Mouse (Mus musculus) layer of hippocampus, adult 2 months (tissue): Measurements from ENCODE around the gene Tmem189. TPM values are rescaled to one million over a fixed set of nuclear protein-coding genes. Genes with fewer than 3 reads are reported as not detected.

ENCODE experiments used
- DNase-seq, 2 experiments: peaks; one replicate each; pipeline ENCODE4 v3.0.0; 2022; ENCODE audit warnings: low spot score in 2 of 2
- H3K27ac ChIP-seq: fragments of 200-600 bp; 2 replicates; pipeline ENCODE4 v1.8.1; 2022
- H3K4me3 ChIP-seq: fragments of 200-600 bp; 2 replicates; pipeline ENCODE4 v1.8.1; 2022; ENCODE audit warnings: mild to moderate bottlenecking
- CTCF ChIP-seq: fragments of 200-600 bp; conservative IDR thresholded peaks from 2 replicates; pipeline ENCODE4 v1.8.1; 2022; ENCODE audit warnings: antibody characterized with exemption, mild to moderate bottlenecking, moderate library complexity
- total RNA-seq, 2 experiments: library from RNA; stranded (reverse); gene quantifications; 2 replicates each; pipeline ENCODE4 v1.2.3; 2021

Gene Tmem189
- total RNA-seq, 2 experiments from 2014 or later: 43.6 to 46.9 TPM

GRCm38 (mm10) chr2:167611287-167611686, 78.3 kb downstream of the Tmem189 start:
- TF ChIP-seq CTCF: peak; percentile 54

GRCm38 (mm10) chr2:167606745-167607123, 82.9 kb downstream of the Tmem189 start:
- no peak for DNase-seq
- no peak for TF ChIP-seq CTCF
- H3K4me3 ChIP-seq: no peak overlapping the region
- H3K27ac ChIP-seq: no peak overlapping the region

More at GRCm38 (mm10) chr2:167611287-167611686, 78.3 kb downstream of the Tmem189 start:
- no peak overlapping the region for H3K4me3 ChIP-seq
- DNase-seq: no peak
- H3K27ac ChIP-seq: no peak overlapping the region

DNA sequence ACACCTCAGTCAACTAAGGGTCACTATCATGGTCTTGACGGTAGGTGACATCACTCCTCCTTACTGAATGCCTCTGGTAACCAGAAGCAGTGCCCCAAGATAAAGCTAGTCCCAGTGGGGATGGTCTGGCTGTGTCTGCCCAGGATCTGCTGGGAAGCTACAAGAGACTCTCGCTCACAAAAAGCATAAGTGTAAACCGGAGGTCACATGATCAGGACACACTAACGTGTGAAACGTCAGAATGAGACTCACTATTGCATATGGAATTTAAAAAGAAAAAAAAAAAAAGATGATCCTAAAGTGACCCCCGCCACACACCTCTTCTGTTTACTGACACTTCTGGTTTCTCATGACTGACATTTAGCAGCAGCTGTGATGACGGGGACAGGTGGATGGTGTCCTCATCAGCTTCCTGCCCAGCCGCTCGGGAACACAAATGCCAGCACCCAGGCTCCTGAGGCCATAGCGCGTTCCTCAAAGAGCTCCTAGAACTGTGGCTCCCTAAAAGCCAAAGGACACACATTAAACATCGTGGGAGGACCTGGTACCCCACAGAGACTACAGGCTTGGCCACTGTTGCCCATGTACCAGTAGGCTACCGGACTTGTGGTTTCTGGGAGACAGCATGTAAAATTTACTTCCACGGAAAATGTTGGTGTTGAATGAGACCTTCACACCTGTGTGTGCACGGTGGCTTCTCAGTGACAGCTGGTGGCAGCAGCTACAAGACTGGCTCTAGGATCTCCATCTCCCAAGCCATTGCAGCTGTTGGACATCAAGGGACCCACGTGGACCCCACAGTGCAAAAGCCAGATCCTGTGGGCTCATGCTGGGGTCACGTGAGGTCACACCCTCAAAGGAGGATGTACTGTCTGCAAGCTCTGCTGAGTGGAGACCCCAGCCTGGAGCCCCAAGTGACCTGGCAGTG, 83.5 kb downstream of the Tmem189 start:
- H3K27ac ChIP-seq: no peak overlapping the region
- no peak for TF ChIP-seq CTCF
- DNase-seq: no peak
- no peak overlapping the region for H3K4me3 ChIP-seq

GRCm38 (mm10) chr2:167605178-167605794, 84.3 kb downstream of the Tmem189 start:
- TF ChIP-seq CTCF: peak; percentile 93
- DNase-seq: peak; percentile 81 to 90
- Histone ChIP-seq H3K4me3 (no peak overlapping the region), H3K27ac (no peak overlapping the region)

DNA sequence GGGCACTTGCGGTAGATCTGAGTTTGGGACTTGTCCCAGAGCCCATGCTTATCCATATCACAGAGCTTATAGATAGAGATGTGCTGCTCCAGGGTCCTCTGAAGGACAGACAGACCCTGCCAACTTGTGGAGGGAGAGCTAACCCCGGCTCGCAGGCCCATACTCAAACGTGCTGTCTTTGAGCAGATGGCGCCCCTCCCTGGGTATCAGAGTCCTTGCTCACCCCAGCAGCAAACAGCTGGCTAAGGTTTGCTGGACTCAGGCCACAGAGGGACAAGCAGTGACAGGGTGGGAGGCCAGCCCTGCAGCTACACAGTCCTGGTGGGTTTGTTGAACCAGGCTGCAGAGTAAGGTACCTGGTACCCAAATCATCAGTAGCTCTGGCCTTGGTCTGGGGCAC, 86.6 kb downstream of the Tmem189 start:
- DNase-seq: no peak
- Histone ChIP-seq H3K27ac (no peak overlapping the region), H3K4me3 (no peak overlapping the region)
- peak; percentile 32 for TF ChIP-seq CTCF

GRCm38 (mm10) chr2:167602364-167602763, 87.3 kb downstream of the Tmem189 start:
- H3K4me3 ChIP-seq: no peak overlapping the region
- no peak for TF ChIP-seq CTCF
- no peak overlapping the region for H3K27ac ChIP-seq
- DNase-seq: no peak

GRCm38 (mm10) chr2:167600481-167600995, 89.1 kb downstream of the Tmem189 start:
- TF ChIP-seq CTCF: no peak

GRCm38 (mm10) chr2:167599917-167600316, 89.7 kb downstream of the Tmem189 start:
- Histone ChIP-seq H3K4me3 (no peak overlapping the region), H3K27ac (no peak overlapping the region)
- no peak for TF ChIP-seq CTCF
- no peak for DNase-seq

More at GRCm38 (mm10) chr2:167600481-167600995, 89.1 kb downstream of the Tmem189 start:
- H3K27ac ChIP-seq: no peak overlapping the region
- no peak for DNase-seq
- no peak overlapping the region for H3K4me3 ChIP-seq

- DNase-seq: no peak
- TF ChIP-seq CTCF: no peak
- no peak overlapping the region for H3K4me3 ChIP-seq
These were observed 90.4 kb downstream of the Tmem189 start for GRCm38 (mm10) chr2:167599195-167599594.

GRCm38 (mm10) chr2:167597492-167598186, 92.0 kb downstream of the Tmem189 start:
- no peak overlapping the region for H3K27ac ChIP-seq
- no peak overlapping the region for H3K4me3 ChIP-seq
- no peak for TF ChIP-seq CTCF
- no peak for DNase-seq

More at GRCm38 (mm10) chr2:167599195-167599594, 90.4 kb downstream of the Tmem189 start:
- H3K27ac ChIP-seq: no peak overlapping the region

DNA sequence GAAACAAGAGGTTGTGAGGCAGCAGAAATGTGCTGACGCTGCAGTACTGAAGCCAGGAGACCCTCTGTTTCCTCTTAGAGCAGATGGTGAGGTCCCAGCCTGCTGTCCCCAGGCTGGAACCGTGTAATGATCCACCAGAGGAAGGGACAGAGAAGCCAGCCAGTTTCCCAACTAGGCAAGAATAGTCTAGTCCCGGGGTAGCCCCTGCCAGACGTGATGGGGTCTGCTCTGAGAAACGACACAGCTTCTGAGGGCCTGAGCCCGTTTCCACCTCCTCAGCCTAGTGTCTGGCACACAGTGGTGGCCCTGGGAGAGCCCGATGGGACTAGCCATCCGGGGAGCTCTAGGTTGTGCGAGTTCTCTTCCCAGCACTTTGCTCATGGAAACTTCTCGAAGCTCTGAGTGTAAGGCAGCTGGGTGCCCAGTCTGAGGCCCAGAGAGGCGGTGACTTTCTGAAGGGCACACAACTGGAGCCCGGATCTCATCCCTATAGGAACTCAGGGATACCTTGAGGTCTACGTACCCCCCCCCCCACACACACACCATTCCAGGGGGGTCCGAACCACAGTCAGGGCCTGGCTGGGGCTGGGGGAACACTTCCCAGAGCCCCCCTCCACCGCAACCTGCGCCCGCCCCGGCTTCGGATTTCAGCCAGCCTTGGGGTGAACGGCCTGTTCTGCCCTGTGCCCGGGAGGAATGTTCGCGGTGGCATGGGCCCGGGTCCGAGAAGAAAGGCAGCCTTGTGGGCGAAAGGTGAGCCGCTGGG, 92.7 kb downstream of the Tmem189 start:
- H3K27ac ChIP-seq: no peak overlapping the region
- DNase-seq: no peak
- TF ChIP-seq CTCF: no peak

GRCm38 (mm10) chr2:167596262-167596661, 93.4 kb downstream of the Tmem189 start:
- no peak overlapping the region for H3K4me3 ChIP-seq
- peak overlapping the region; percentile 39; the same call in 1 of the 2 replicates for H3K27ac ChIP-seq
- no peak for DNase-seq
- no peak for TF ChIP-seq CTCF

More for the DNA sequence above, 92.7 kb downstream of the Tmem189 start:
- H3K4me3 ChIP-seq: no peak overlapping the region
